Mouse (Mus musculus) midbrain, embryonic 16.5 days (tissue): ENCODE results near the gene Nxn. TPM values are rescaled to one million over a fixed set of nuclear protein-coding genes. Genes with fewer than 3 reads are reported as not detected.

ENCODE experiments used
- ATAC-seq: fragments of 200-750 bp; cut with Nextera tagmentation; 2 replicates; pipeline ENCODE4 v1.8.0; 2017; ENCODE audit warnings: moderate TSS enrichment
- H3K27ac ChIP-seq: fragments of 300-500 bp; sonication (generic); 2 replicates; pipeline ENCODE4 v1.5.1; 2014; ENCODE audit warnings: mild to moderate bottlenecking, low read length, mixed read lengths
- H3K27me3 ChIP-seq: fragments of 300-500 bp; sonication (generic); 2 replicates; pipeline ENCODE4 v1.6.1; 2014; ENCODE audit warnings: low read depth, low read length, mixed read lengths; ENCODE audit not compliant: control insufficient read depth, insufficient read depth
- H3K36me3 ChIP-seq: fragments of 300-500 bp; sonication (generic); 2 replicates; pipeline ENCODE4 v1.6.1; 2014; ENCODE audit warnings: mild to moderate bottlenecking, low read length, moderate library complexity, mixed read lengths; ENCODE audit not compliant: control insufficient read depth, insufficient read depth
- H3K4me1 ChIP-seq: fragments of 300-500 bp; sonication (generic); 2 replicates; pipeline ENCODE4 v1.6.1; 2014; ENCODE audit warnings: mild to moderate bottlenecking, low read length, mixed read lengths; ENCODE audit not compliant: control insufficient read depth, insufficient read depth
- H3K4me2 ChIP-seq: fragments of 300-500 bp; sonication (generic); 2 replicates; pipeline ENCODE4 v1.6.1; 2014; ENCODE audit warnings: mild to moderate bottlenecking, low read length, mixed read lengths
- H3K4me3 ChIP-seq: fragments of 300-500 bp; sonication (generic); 2 replicates; pipeline ENCODE4 v1.5.1; 2014; ENCODE audit warnings: low read depth, mild to moderate bottlenecking, low read length, moderate library complexity, mixed read lengths
- H3K9ac ChIP-seq: fragments of 300-500 bp; sonication (generic); 2 replicates; pipeline ENCODE4 v1.6.1; 2014; ENCODE audit warnings: low read depth, low read length, mixed read lengths
- H3K9me3 ChIP-seq: fragments of 300-500 bp; sonication (generic); replicated peaks from 2 replicates; pipeline ENCODE4 v1.6.1; 2014; ENCODE audit warnings: mild to moderate bottlenecking, low read length, mixed read lengths; ENCODE audit not compliant: control insufficient read depth, poor library complexity, severe bottlenecking
- WGBS: fragments of 180-500 bp; shearing (Covaris S2); extraction: QIAGEN DNeasy Blood & Tissue Kit; methylation state at CpG from one replicate; pipeline ENCODE4 v1.1.7; 2014; 5-methylcytosine and 5-hydroxymethylcytosine counted together
- polyA plus RNA-seq: library from polyadenylated mRNA; unstranded; fragments of >200 nt; fragmentation: Nextera tagmentation; extraction: Ambion mirVana; gene quantifications from 2 replicates; pipeline ENCODE4 v1.2.1, GENCODE M21; 2015

The Nxn gene
- polyA plus RNA-seq, 1 experiment from 2014 or later: 16.3 TPM

GRCm38 (mm10) chr11:76298457-76299000, 100.4 kb downstream of the Nxn start:
- H3K4me1 ChIP-seq: 0 out of 2 replicates have a peak, but pooled peaks cover 2% of the 10 kb centered on the region
- H3K36me3 ChIP-seq: no peaks in the 10 kb centered on the region
- ATAC-seq: no peak
- H3K27ac ChIP-seq: no peak overlapping the region
- H3K4me3 ChIP-seq: no peak overlapping the region
- H3K9me3 ChIP-seq: no peaks in the 10 kb centered on the region
- H3K9ac ChIP-seq: no peak overlapping the region
- H3K4me2 ChIP-seq: no peak overlapping the region
- 59% methylated on average over 9 of the region's 9 CpGs for WGBS
- no peaks in the 10 kb centered on the region for H3K27me3 ChIP-seq

- Histone ChIP-seq H3K27me3 (no peaks in the 10 kb centered on the region), H3K4me2 (no peak overlapping the region), H3K9ac (no peak overlapping the region), H3K4me1 (peaks cover 2% of the 10 kb centered on the region; the same call in 1 of the 2 replicates), H3K4me3 (no peak overlapping the region), H3K9me3 (no peaks in the 10 kb centered on the region), H3K36me3 (no peaks in the 10 kb centered on the region), H3K27ac (no peak overlapping the region)
- WGBS: 58% methylated on average over 9 of the region's 9 CpGs
- ATAC-seq: no peak
Measured at GRCm38 (mm10) chr11:76297252-76297651, 101.7 kb downstream of the Nxn start.

- WGBS: 6% methylated on average over 9 of the region's 9 CpGs
- Histone ChIP-seq H3K9me3 (no peaks in the 10 kb centered on the region), H3K4me3 (no peak overlapping the region), H3K27ac (no peak overlapping the region), H3K27me3 (no peaks in the 10 kb centered on the region), H3K4me2 (no peak overlapping the region), H3K9ac (no peak overlapping the region), H3K4me1 (peaks cover 2% of the 10 kb centered on the region; the same call in 1 of the 2 replicates), H3K36me3 (no peaks in the 10 kb centered on the region)
- ATAC-seq: no peak
Measured at GRCm38 (mm10) chr11:76294836-76295235, 104.1 kb downstream of the Nxn start.

- Histone ChIP-seq H3K27me3 (no peaks in the 10 kb centered on the region), H3K4me3 (no peak overlapping the region), H3K4me1 (peaks cover 2% of the 10 kb centered on the region; the same call in 1 of the 2 replicates), H3K9ac (no peak overlapping the region), H3K36me3 (no peaks in the 10 kb centered on the region), H3K27ac (no peak overlapping the region), H3K4me2 (no peak overlapping the region), H3K9me3 (no peaks in the 10 kb centered on the region)
- no peak for ATAC-seq
- WGBS: 19% methylated on average over 5 of the region's 5 CpGs
Measured at GRCm38 (mm10) chr11:76294078-76294477, 104.9 kb downstream of the Nxn start.

- Histone ChIP-seq H3K4me3 (no peak overlapping the region), H3K27ac (peak overlapping the region; percentile 21; the same call in 1 of the 2 replicates), H3K4me2 (no peak overlapping the region), H3K4me1 (peaks cover 2% of the 10 kb centered on the region; the same call in 1 of the 2 replicates), H3K27me3 (no peaks in the 10 kb centered on the region), H3K36me3 (no peaks in the 10 kb centered on the region), H3K9me3 (no peaks in the 10 kb centered on the region), H3K9ac (no peak overlapping the region)
- ATAC-seq: no peak
- WGBS: 56% methylated on average over 6 of the region's 6 CpGs
Measured at GRCm38 (mm10) chr11:76292831-76293230, 106.1 kb downstream of the Nxn start.

- no peak overlapping the region for H3K4me2 ChIP-seq
- no peak overlapping the region for H3K27ac ChIP-seq
- H3K36me3 ChIP-seq: no peaks in the 10 kb centered on the region
- no peaks in the 10 kb centered on the region for H3K27me3 ChIP-seq
- 92% methylated on average over 15 of the region's 15 CpGs for WGBS
- ATAC-seq: no peak
- no peak overlapping the region for H3K9ac ChIP-seq
- peaks cover 2% of the 10 kb centered on the region; the same call in 1 of the 2 replicates for H3K4me1 ChIP-seq
- H3K9me3 ChIP-seq: no peaks in the 10 kb centered on the region
- no peak overlapping the region for H3K4me3 ChIP-seq
Measured at GRCm38 (mm10) chr11:76292398-76292797, 106.5 kb downstream of the Nxn start.

GRCm38 (mm10) chr11:76291960-76292359, 107.0 kb downstream of the Nxn start:
- Histone ChIP-seq H3K36me3 (no peaks in the 10 kb centered on the region), H3K9ac (no peak overlapping the region), H3K27me3 (no peaks in the 10 kb centered on the region), H3K4me1 (peaks cover 2% of the 10 kb centered on the region; the same call in 1 of the 2 replicates), H3K27ac (no peak overlapping the region), H3K4me2 (no peak overlapping the region), H3K9me3 (no peaks in the 10 kb centered on the region), H3K4me3 (no peak overlapping the region)
- ATAC-seq: no peak
- WGBS: 78% methylated on average over 4 of the region's 4 CpGs

GRCm38 (mm10) chr11:76290367-76290766, 108.6 kb downstream of the Nxn start:
- no peak for ATAC-seq

GRCm38 (mm10) chr11:76288645-76289044, 110.3 kb downstream of the Nxn start:
- Histone ChIP-seq H3K9me3 (no peaks in the 10 kb centered on the region), H3K4me3 (no peak overlapping the region), H3K9ac (no peak overlapping the region), H3K4me1 (no peaks in the 10 kb centered on the region; the same call in 1 of the 2 replicates), H3K27ac (no peak overlapping the region), H3K4me2 (no peak overlapping the region), H3K36me3 (no peaks in the 10 kb centered on the region), H3K27me3 (no peaks in the 10 kb centered on the region)
- WGBS: 86% methylated on average over 6 of the region's 6 CpGs
- ATAC-seq: no peak

More at GRCm38 (mm10) chr11:76290367-76290766, 108.6 kb downstream of the Nxn start:
- Histone ChIP-seq H3K9me3 (no peaks in the 10 kb centered on the region), H3K4me2 (no peak overlapping the region), H3K27me3 (no peaks in the 10 kb centered on the region), H3K4me3 (no peak overlapping the region), H3K4me1 (peaks cover 2% of the 10 kb centered on the region; the same call in 1 of the 2 replicates), H3K36me3 (no peaks in the 10 kb centered on the region), H3K9ac (0 out of 2 replicates have a peak overlapping the region, but pooled peaks have one; percentile 10), H3K27ac (peak overlapping the region; percentile 53)
- 15% methylated on average over 11 of the region's 11 CpGs for WGBS
